Mouse (Mus musculus) retina, postnatal 7 days (tissue): ENCODE results near the gene Zfp81.
"Not testable (repeated sequence)": the region's sequence is repeated elsewhere in the genome, so short reads cannot be mapped to it uniquely, and the experiment has no call there.

Source experiments
- DNase-seq: peaks from one replicate; pipeline ENCODE4 v3.0.0-alpha.2; 2012; ENCODE audit warnings: low read depth, low spot score

Gene Zfp81

DNA sequence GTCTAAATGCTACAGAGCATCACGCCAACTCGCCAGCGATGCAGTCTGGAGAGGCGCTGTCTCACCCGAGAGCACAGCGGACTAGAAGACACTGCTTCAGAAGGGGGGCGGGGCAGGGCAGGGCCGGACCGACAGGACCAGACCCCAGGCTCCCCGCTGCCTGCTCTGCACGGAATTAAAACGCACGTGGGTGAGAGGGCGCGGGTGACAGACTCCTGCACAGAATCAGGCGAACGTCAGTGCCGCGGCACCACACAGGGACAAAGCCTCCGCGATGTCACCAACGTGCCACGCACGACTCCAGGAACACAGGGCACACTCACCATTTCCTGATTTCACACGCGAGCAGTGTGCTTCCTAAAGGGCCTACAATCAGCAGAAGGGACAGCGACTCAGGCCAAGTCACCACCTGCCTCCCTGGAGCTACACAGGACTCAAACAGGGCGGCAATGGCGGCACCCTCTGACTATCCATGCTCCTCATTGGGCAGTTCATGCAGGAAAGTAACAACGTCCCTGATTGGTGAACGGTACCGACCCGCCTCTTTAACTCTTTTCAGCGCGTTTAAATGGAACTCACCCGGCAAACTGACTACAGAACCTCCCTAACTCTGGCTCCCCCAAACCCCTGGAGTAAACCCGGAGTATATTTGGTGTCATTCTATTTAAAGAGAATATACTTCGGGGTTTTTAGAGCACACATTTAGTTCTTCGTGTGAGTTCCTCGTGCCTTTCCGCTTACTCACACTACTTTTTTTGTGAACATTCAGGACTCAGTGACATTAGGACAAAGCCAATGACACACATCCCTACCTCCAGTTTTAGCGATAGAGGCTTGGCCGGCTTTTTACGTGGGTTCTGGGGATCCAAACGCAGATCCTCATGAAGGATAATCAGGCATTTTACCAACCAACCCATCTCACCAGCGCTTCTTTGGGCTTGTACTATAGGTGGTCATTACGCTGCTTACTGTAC is at the start of gene Zfp81:
Zfp81 (minus strand) TSS at position 468 of the 974 bp plus-strand sequence.
- DNase-seq = peak; percentile 79

DNA sequence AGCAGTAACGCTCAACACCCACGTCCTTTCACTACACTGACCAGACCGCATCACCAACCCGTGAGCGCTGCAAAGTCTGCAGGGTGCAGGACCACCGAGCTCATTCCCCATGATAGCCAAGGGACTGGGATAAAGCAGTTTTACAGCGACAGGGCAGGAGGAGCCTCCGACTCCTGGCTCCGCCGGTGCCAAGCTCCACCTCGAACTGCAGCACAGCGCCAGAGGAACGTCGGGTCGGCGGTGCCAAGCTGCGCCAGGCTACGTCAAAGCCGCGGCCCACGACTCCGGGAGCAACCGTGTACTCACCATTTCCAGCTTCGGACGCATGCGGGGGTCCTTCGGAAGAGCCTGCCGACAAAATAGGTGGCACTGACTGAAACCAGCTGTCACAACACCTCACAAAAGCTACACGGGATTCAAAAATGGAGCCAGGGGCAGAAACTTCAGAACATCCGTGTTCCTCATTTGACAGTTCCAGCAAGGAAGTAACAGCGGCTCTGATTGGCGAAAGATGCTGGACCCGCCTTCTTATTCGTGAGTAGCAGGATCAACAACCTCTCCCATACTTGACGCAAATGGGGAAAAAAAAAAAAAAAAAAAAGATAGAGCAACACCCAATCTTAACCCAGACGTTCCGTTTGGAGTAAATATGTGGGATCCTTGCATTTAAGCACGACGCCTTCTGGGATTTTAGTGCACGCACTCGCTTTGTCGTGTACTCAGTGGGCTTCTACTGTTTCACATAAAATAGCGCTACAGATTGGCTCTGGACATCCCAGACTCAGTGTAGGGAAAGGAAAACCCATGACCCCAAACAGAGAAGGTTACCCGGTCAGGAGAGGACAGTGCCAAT is 35.7 kb upstream of the Zfp81 start, which contains the start of gene Zfp101:
Zfp101 (minus strand) TSS at position 460 of the 853 bp plus-strand sequence.
- DNase-seq = peak; percentile 88

DNA sequence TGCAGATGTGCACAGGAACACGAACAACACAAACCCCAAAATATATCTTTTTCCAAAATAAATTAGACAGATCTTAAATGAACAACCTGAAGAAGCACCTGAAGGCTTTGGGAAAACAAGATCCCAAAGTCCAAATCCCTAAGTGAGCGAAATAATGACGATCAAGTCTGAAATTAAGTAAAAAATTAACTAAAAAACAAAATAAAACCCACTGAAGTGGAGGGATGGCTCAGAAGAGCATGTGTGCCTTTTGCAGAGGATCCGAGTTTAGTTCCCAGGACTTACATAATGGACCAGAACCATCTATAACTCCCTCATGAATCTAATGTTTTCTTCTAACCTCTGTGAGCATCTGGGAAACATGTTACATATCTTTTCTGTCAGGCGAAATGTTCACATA is 33.6 kb upstream of the Zfp81 start:
- no peak for DNase-seq

DNA sequence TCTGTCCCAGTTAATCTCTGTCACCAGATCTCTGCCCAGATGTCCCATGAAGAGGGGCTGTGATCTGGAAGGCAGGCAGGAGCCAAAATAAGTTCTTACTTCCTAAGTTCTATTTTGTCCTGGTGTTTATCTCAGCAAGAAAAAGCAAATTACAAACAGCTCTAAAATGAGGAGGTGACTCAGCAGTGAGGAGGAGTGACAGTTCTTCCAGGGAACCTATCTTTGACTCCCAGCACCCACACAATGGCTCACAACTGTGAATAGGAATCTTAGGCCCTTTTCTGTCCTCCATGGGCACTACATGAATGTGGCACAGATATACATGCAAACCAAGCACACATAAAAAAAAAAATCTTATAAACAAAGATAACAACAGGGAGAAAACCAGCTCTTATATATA is 27.0 kb upstream of the Zfp81 start:
- no peak for DNase-seq

DNA sequence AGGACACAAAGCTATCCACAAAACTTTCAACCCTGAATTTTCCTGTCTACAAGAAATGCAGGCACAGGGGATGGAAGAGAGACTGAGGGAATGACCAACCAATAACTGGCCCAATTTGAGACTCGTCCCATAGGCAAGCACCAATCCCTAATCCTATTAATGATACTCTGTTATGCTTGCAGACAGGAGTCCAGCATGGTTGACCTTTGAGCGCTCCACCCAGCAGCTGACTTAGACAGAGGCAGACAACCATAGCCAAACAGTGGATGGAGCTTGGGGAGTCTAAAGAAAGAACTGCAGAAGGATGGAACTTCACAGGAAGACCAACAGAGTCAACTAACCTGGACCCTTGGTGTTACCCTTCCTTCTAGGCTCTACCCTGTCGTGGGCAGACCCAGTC is 14.1 kb upstream of the Zfp81 start:
- DNase-seq = no peak

DNA sequence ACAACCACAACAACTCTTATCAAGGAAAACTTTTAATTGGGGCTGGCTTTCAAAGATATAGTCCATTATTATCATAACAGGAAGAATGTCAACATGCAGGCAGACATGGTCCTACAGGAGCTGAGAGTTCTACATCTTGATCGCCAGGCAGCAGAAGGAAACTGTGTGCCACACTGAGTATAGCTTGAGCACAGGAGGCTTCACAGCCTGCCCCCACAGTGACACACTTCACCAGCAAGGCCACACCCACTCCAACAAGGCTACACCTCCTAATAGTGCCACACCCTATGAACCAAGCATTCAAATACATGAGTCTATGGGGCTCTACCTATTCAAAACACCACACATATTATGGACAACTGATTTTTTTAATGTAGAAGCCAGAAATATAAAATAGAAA is 5.7 kb downstream of the Zfp81 start:
- DNase-seq = no peak

DNA sequence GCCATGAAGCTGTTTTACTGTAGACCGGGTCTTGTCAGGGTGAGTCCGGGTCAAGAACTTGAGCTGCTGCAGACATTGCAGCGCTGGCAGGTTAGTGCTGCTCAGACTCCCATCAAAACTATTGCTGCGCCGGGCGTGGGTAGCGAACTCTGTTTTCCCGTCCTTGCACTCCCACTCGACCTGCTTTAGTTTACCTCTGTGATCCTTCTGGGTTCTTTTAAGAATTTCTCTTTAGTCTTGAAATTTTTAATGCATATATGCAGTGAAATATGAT is 68.9 kb downstream of the Zfp81 start:
- DNase-seq = not testable (repeated sequence)

DNA sequence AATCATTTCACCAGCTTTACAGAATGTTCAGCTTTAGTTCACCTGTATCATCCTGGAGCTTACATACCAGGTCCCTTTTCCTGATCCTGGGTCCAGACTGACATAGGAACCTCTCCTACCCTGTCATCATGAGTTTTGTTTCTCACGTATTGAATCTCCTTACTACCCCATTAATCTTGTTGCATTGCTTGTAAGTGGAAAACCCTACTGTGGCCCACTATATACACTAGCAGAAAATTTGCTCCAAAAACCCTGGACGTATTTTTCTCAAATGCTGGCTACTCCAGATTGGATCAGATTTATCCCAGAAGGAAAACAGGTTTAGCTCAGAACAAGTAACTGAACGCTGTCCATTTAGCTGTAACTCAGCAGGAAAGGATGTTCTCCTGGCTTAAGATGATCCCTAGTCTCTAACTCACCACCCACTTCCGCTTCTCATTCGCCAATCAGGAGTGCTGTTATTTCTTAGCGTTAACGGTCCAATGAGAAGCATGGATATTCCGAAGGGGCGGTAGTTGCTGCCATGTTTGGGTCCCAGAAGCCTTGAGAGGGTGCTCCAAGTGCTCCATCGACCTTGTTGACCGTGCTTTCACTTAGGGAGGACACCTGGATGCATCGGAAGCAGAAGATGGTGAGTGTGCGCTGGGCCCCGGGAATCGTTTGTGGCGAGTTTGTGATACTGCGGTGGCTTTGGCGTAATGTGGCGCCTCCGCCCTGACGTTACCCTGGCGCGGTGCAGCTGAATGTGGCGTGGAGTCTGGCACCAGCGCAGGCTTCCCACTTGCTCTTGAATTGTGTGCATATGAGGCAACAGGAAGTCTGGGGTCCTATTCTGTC is 69.4 kb downstream of the Zfp81 start, which contains the start of gene Zfp955b:
Zfp955b (plus strand) TSS at position 506 of the 837 bp plus-strand sequence.
- DNase-seq = not testable (repeated sequence)
